ENCODE assay signal across 8 mouse cellular contexts in genomic region chr7:80386235-80386930, GRCm38 (mm10). TPM values are rescaled to one million over a fixed set of nuclear protein-coding genes. Genes with fewer than 3 reads are reported as not detected.
DNase-seq lines count a peak whose midpoint lies in the region; ATAC-seq and TF ChIP-seq lines count a peak whose summit lies in the region.

No protein-coding gene starts in this region.

- H3K4me2 ChIP-seq in forebrain, embryonic 15.5 days (replicated peaks): no peak overlapping the region
- peak overlapping the region; percentile 61 for H3K4me2 ChIP-seq in lung, embryonic 16.5 days (ENCODE audit: low read depth, low read length)

- H3K9ac ChIP-seq in ES-E14 (ENCODE audit: insufficient read depth, low read depth, low read length, poor library complexity, severe bottlenecking): no peak overlapping the region
- no peak overlapping the region for H3K9ac ChIP-seq in forebrain, embryonic 15.5 days (replicated peaks)
- H3K9ac ChIP-seq in lung, embryonic 16.5 days (ENCODE audit: low read length): peak overlapping the region; percentile 63

- no peak overlapping the region for H3K27ac ChIP-seq in ES-E14 (ENCODE audit: insufficient read depth, low read depth, low read length, poor library complexity, severe bottlenecking)
- no peak overlapping the region for H3K27ac ChIP-seq in forebrain, embryonic 15.5 days (replicated peaks)
- H3K27ac ChIP-seq in lung, embryonic 16.5 days (ENCODE audit: low read length): peak overlapping the region; percentile 45

- H3K27me3 ChIP-seq in forebrain, embryonic 15.5 days: peaks cover 20% of the 10 kb centered on the region
- no peaks in the 10 kb centered on the region for H3K27me3 ChIP-seq in lung, embryonic 16.5 days (ENCODE audit: control insufficient read depth, insufficient read depth, low read depth, low read length)

- peak; percentile 92 for DNase-seq in ES-E14 (ENCODE audit: low read depth, low spot score)
- peak; percentile 74 for DNase-seq in cerebellum, adult 11-12 months
- peak; percentile 74 for DNase-seq in heart, postnatal 25 days (ENCODE audit: low spot score)
- peak; percentile 73 to 92 for DNase-seq in layer of hippocampus, adult 18-20 months (ENCODE audit: low spot score in 2 of 2)
- DNase-seq in ovary, postnatal 10 days (ENCODE audit: low spot score): peak; percentile 90
- DNase-seq in thymus, postnatal 0 days (ENCODE audit: low spot score): peak; percentile 86

- H3K4me1 ChIP-seq in ES-E14 (ENCODE audit: control insufficient read depth in 2 of 2, insufficient read depth in 2 of 2, low read length in 2 of 2, poor library complexity in 1 of 2): peaks cover 0 to 12% of the 10 kb centered on the region in 2 experiments; a peak in 1 of 4 replicates
- peaks cover 14% of the 10 kb centered on the region; the same call in 1 of the 2 replicates for H3K4me1 ChIP-seq in forebrain, embryonic 15.5 days
- H3K4me1 ChIP-seq in lung, embryonic 16.5 days (replicated peaks; ENCODE audit: control insufficient read depth, insufficient read depth, low read length): peaks cover 14% of the 10 kb centered on the region; the same call in 1 of the 2 replicates

- intact Hi-C loops in heart, postnatal 25 days (cut with DNase I): loop anchor here (1.0 to 10.0 kb wide), 3 partner anchors 194 to 298 kb away; partner anchors contain the start of gene Crtc3

- in situ Hi-C loops in ES-E14 (cut with MboI; ENCODE audit: low sequenced_read_pairs in 2 of 2, unreplicated experiment in 2 of 2): loop anchor here (10.0 to 25.0 kb wide), 3 partner anchors 198 to 308 kb away; no protein-coding TSS in a partner anchor

- H3K4me3 ChIP-seq in ES-E14 (ENCODE audit: insufficient read depth in 1 of 2, low read depth in 1 of 2, low read length in 2 of 2, poor library complexity in 1 of 2, severe bottlenecking in 1 of 2): peak overlapping the region; percentile 4 to 66; a peak in 2 of 4 replicates
- H3K4me3 ChIP-seq in forebrain, embryonic 15.5 days: no peak overlapping the region
- H3K4me3 ChIP-seq in lung, embryonic 16.5 days (ENCODE audit: low read length): peak overlapping the region; percentile 40

- no peaks in the 10 kb centered on the region for H3K9me3 ChIP-seq in ES-E14 (ENCODE audit: control insufficient read depth, insufficient read depth, low read depth, low read length)
- no peaks in the 10 kb centered on the region for H3K9me3 ChIP-seq in forebrain, embryonic 15.5 days
- H3K9me3 ChIP-seq in lung, embryonic 16.5 days (ENCODE audit: control insufficient read depth, low read length): no peaks in the 10 kb centered on the region

- WGBS in forebrain, embryonic 15.5 days: 36% methylated on average over 18 of the region's 18 CpGs
- WGBS in lung, embryonic 16.5 days: 33% methylated on average over 18 of the region's 18 CpGs

- ATAC-seq in forebrain, embryonic 15.5 days (replicated peaks): peak; percentile 73
- ATAC-seq in lung, embryonic 16.5 days (ENCODE audit: low read depth): peak; percentile 74

- H3K36me3 ChIP-seq in ES-E14 (ENCODE audit: control insufficient read depth, insufficient read depth, low read length, poor library complexity, severe bottlenecking): no peaks in the 10 kb centered on the region; the same call in 1 of the 2 replicates
- peaks cover 16% of the 10 kb centered on the region for H3K36me3 ChIP-seq in forebrain, embryonic 15.5 days
- peaks cover 15% of the 10 kb centered on the region for H3K36me3 ChIP-seq in lung, embryonic 16.5 days (ENCODE audit: control insufficient read depth, insufficient read depth, low read length)

TF ChIP-seq in ES-E14, 5 proteins besides CTCF, POLR2A, EP300 and RAD21:
- peak; percentile 95 for TF ChIP-seq ZC3H11A (IDR thresholded peaks at IDR 0.05; ENCODE audit: borderline replicate concordance, low read depth, low read length)
- no peak for TF ChIP-seq MAFK (IDR thresholded peaks at IDR 0.05; ENCODE audit: insufficient read depth, low read depth, low read length)

RNA-seq across cellular contexts. Expression of gene Fes, which starts 1.4 kb away (rescaled TPM):
- 2.1 and 4.5 TPM in 2 replicates for total RNA-seq in ES-E14 (2012; rRNA removed)
- polyA plus RNA-seq in forebrain, embryonic 15.5 days (2015; fragmentation: Nextera tagmentation; extraction: Ambion mirVana): 2.6 and 3.3 TPM in 2 replicates
- total RNA-seq in heart, postnatal 25 days (2021): 10 to 100 TPM; 11.9 to 13.6 TPM
- 1 to 10 TPM; 5.2 to 6.0 TPM for total RNA-seq in layer of hippocampus, adult 18-20 months (2021)
- polyA plus RNA-seq in lung, embryonic 16.5 days (2015; fragmentation: Nextera tagmentation; extraction: Ambion mirVana): 18.5 and 19.3 TPM in 2 replicates
- polyA plus RNA-seq in thymus, postnatal 0 days (2015; fragmentation: Nextera tagmentation; extraction: Ambion mirVana): 7.3 and 7.8 TPM in 2 replicates

RNA-seq across cellular contexts. Expression of gene Man2a2, which starts 15.2 kb away (rescaled TPM):
- total RNA-seq in ES-E14 (2012; rRNA removed): 14.6 and 19.8 TPM in 2 replicates
- polyA plus RNA-seq in forebrain, embryonic 15.5 days (2015; fragmentation: Nextera tagmentation; extraction: Ambion mirVana): 19.2 and 20.3 TPM in 2 replicates
- total RNA-seq in heart, postnatal 25 days (2021): 10 to 100 TPM; 67.2 to 67.5 TPM
- total RNA-seq in layer of hippocampus, adult 18-20 months (2021): 100 to 1,000 TPM; 164 TPM
- polyA plus RNA-seq in lung, embryonic 16.5 days (2015; fragmentation: Nextera tagmentation; extraction: Ambion mirVana): 20.4 and 21.1 TPM in 2 replicates
- 7.1 and 10.3 TPM in 2 replicates for polyA plus RNA-seq in thymus, postnatal 0 days (2015; fragmentation: Nextera tagmentation; extraction: Ambion mirVana)

RNA-seq across cellular contexts. Expression of gene Furin, which starts 18.9 kb away (rescaled TPM):
- total RNA-seq in ES-E14 (2012; rRNA removed): 16.1 and 17.7 TPM in 2 replicates
- 4.8 and 4.9 TPM in 2 replicates for polyA plus RNA-seq in forebrain, embryonic 15.5 days (2015; fragmentation: Nextera tagmentation; extraction: Ambion mirVana)
- 100 to 1,000 TPM; 106 to 118 TPM for total RNA-seq in heart, postnatal 25 days (2021)
- 10 to 100 TPM; 37.7 to 43.7 TPM for total RNA-seq in layer of hippocampus, adult 18-20 months (2021)
- 12.6 and 12.7 TPM in 2 replicates for polyA plus RNA-seq in lung, embryonic 16.5 days (2015; fragmentation: Nextera tagmentation; extraction: Ambion mirVana)
- polyA plus RNA-seq in thymus, postnatal 0 days (2015; fragmentation: Nextera tagmentation; extraction: Ambion mirVana): 6.8 and 9.1 TPM in 2 replicates

RNA-seq across cellular contexts. Expression of gene Hddc3, which starts 43.5 kb away (rescaled TPM):
- 11.4 and 14.3 TPM in 2 replicates for total RNA-seq in ES-E14 (2012; rRNA removed)
- polyA plus RNA-seq in forebrain, embryonic 15.5 days (2015; fragmentation: Nextera tagmentation; extraction: Ambion mirVana): 23.0 and 25.4 TPM in 2 replicates
- total RNA-seq in heart, postnatal 25 days (2021): 10 to 100 TPM; 35.2 to 38.9 TPM
- total RNA-seq in layer of hippocampus, adult 18-20 months (2021): 10 to 100 TPM; 50.8 to 51.0 TPM
- 20.9 and 21.9 TPM in 2 replicates for polyA plus RNA-seq in lung, embryonic 16.5 days (2015; fragmentation: Nextera tagmentation; extraction: Ambion mirVana)
- polyA plus RNA-seq in thymus, postnatal 0 days (2015; fragmentation: Nextera tagmentation; extraction: Ambion mirVana): 8.4 and 12.7 TPM in 2 replicates

RNA-seq across cellular contexts. Expression of gene Unc45a, which starts 45.6 kb away (rescaled TPM):
- total RNA-seq in ES-E14 (2012; rRNA removed): 52.0 and 54.1 TPM in 2 replicates
- 48.2 and 54.3 TPM in 2 replicates for polyA plus RNA-seq in forebrain, embryonic 15.5 days (2015; fragmentation: Nextera tagmentation; extraction: Ambion mirVana)
- 10 to 100 TPM; 13.5 to 15.8 TPM for total RNA-seq in heart, postnatal 25 days (2021)
- 10 to 100 TPM; 39.3 to 41.6 TPM for total RNA-seq in layer of hippocampus, adult 18-20 months (2021)
- polyA plus RNA-seq in lung, embryonic 16.5 days (2015; fragmentation: Nextera tagmentation; extraction: Ambion mirVana): 40.8 and 42.3 TPM in 2 replicates
- 31.0 and 32.3 TPM in 2 replicates for polyA plus RNA-seq in thymus, postnatal 0 days (2015; fragmentation: Nextera tagmentation; extraction: Ambion mirVana)
